Mouse (Mus musculus): ENCODE measurements around the gene Otud7a.
A peak's percentile ranks its signal among the peaks of the same experiment; 100 is the strongest.

Gene Otud7a

DNA sequence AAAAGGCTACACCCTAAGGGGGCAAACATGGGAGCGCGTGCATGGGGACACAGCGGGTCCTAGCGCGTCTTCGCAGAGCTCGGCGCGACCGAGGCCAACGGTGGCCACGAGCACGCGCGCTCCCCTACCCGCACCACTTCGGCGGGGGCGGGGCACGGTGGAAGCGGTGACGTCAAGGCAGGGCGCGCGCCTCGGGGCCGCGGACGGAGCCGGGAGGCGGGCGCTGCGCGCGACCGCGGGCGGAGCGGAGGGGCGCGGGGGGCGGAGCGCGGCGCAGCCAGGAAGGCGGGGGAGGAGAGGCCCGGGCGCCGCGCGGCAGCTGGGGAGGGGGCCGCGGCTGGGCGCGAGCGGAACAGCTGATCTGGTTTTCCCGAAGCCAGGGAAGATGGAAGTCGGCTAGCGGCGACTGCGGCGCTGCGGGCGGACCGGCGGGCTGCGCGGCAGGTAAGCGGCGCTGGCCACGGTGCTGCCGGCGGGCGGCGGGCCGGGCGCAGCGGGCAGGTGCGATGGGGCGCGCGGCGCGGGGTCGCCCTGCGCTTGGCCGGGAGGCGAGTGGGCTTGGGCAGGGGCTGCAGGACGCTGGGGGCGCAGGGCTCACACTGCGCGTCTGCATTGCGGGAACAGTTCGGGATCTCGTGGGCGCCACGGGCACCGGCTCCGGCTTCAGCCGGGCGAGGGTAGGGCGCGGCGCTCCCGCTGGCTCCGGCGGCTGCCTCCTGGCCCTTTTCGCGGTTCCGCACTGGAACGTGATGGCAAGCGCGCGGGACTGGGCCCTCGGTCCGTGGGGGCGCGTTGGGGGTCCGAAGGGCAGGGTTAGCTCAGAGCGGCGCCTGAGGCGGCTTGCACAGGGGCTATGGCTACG, at the start of gene Otud7a:
Gene Otud7a (plus strand): TSS at position 268 of the 862 bp plus-strand sequence.
- DNase-seq: peak; percentile 17 to 56

DNA sequence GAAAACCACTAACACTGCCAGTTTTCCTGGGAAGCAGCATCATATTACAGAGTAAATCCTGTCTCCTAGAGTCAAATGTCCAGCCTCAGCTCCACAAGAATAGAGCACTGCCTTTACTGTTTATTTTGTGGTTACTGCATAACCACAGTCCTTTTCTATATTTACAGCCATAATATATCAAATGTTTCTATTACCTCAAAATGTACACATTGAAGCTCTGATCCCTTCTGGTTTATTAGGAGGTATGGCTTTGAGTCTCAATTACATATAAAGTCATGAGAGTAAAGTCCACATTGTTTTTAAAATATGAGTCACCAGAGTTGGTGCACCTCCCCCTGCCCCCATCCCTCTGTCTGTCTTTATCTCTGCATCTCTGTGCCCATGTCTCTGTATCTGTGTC, 38.6 kb upstream of the Otud7a start:
- DNase-seq: no peak

- no peak for DNase-seq
Observed at GRCm38 (mm10) chr7:63445346-63445700, 772 bp downstream of the Otud7a start.

GRCm38 (mm10) chr7:63446951-63447350, 2.4 kb downstream of the Otud7a start:
- no peak for DNase-seq

DNA sequence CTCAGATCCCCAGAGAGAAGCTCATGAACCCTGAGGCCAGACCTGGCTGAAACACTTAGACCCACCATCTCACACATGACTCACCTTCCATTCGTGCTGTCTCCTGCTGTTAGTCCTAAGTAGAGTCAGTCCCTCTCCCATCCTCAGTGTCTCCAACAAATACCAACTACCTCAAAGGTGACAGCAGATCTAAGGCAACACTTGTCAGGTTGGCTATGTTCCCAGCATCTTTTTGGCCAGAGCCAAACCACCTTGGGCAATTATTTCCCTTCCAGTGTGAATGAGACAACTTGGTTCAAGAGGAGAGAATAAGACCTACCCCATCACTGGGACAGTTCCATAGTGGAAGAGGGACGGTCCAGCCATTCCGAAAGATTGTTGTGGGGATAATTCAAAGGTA, 10.7 kb downstream of the Otud7a start:
- DNase-seq: no peak

DNA sequence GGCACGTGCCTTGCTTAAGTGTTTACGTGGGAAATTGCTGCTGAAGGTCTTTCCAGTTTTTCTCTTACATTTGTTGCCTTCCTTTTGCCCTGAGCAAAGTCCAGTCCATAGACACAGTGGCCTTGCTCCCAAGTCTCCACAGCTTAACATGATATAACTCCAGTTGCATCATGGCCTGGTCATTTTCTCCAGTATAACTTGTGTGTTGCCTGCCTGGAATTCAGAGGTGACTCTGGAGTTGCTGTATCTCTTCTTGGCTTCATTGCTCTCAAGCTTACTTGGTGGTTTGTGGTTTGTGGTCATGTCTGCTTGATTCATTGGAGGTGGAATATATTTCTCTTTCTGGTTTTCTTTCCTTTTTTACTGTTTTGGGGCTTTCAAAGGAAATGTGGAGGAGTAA, 17.7 kb downstream of the Otud7a start:
- no peak for DNase-seq

DNA sequence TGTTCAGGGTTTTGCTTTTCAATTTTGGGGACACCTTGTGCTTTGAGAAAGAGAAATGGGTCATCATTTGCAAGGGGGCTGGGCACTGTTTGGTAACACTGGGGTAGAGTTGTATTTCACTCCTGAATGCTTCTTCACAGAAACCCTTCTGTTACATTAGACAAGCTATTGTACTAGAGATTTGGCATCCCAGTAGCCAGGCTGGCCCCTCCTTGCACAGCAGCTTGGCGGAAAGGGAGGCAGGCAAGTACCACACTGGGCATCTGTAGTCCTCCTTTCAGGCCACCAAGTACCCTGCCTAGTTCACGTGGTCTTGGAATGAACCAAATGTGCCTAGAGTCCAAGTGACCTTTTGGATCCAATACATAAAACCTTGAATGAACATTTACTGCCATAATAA, 18.1 kb downstream of the Otud7a start:
- DNase-seq: no peak

DNA sequence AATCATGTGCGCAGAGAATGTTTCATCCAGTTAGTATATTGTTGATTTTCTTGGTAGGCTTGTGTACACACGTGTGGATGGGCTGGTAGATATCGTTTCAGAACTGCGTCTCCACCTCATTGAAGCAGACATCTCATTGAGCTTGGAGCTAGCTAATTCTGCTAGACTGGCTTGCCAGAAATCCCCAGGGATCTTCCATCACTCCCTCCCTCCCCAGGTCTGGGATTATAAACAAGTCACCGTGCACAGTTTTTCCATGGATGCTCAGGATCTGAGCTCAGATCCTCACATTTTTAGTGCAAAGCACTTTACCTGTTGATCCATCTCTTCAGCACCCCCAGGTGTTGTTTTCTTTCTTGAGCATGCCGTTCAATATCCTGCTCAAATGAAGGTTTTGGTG, 22.2 kb downstream of the Otud7a start:
- no peak for DNase-seq

- DNase-seq: no peak
Observed at GRCm38 (mm10) chr7:63468258-63468657, 23.7 kb downstream of the Otud7a start.

DNA sequence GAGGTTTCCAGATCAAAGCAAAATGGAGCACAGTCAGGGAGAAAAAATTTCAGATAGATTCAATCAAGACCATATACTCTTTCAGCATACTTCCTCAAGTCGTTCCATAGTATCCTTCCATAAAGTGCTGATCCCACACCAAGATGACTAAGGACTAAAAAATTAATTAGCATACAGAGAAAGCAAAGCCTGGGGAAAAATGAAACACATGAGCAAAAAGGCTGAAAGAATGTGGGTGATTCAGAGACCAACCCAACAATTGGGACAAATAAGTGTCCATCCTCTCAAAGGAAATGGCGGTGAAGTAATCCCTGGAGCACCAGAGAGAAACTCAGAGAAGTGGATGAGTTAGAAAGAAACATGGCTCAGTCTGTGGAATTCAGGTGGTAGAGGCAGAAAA, 38.5 kb downstream of the Otud7a start:
- DNase-seq: no peak

- DNase-seq: no peak
Observed at GRCm38 (mm10) chr7:63497051-63497547, 52.5 kb downstream of the Otud7a start.

GRCm38 (mm10) chr7:63504202-63504601, 59.7 kb downstream of the Otud7a start:
- no peak for DNase-seq

DNA sequence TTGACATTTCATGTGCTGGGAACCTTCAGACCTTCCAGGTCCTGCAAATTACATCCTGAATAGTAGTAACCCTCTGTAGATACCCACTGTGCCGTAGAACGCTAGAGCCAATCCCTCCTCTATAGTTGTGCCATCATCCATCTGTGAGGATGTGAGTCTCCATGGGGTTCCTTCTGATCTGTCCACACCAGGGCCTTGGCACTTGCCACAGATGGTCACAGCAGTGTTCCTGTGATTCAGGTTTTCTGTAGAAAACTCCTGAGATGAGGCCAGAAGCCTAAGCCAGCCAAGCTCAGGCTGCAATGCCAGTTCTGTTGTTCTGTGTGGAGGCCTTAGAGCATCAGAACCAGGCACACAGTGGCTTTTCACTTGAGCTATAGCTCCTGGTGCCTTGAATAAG, 63.5 kb downstream of the Otud7a start:
- DNase-seq: no peak

GRCm38 (mm10) chr7:63509825-63510224, 65.3 kb downstream of the Otud7a start:
- no peak for DNase-seq

DNA sequence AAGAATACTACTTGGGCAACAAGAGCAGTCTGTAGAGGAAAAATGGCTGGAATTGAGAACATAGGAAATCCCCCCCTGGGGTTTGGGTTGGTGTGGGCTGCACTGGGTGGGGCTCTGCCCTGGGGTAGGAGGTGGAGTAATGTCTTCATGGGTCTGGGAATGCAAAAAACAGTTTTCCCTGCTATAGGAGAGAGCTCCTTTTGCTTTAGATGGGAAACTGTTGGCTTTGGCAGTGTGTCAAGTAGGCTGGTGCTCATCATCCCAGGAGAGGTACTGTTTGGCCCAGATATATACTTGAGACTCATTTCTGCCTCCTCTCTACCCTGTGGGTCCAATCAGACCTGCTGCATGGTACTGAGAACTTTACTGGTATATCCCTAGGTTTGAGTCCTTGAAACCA, 66.9 kb downstream of the Otud7a start:
- no peak for DNase-seq

DNA sequence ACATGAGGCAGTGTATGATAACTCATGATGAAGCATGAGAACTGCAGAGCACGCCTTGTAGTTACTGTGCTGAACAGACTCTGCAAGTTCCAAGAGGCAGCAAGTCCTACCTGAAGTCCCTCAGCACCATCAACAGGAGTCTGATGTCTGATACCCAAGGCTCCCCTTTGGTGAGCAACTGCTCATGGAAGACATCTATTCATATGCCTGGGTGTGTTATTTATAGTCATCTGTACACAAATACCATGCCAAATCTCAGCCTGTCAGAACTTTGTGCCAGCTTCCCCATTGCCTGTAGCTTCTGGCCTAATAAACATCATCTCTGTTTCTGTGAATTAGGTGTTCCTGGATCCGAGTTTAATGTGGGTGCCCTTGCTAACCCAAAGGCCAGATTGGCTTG, 68.0 kb downstream of the Otud7a start:
- no peak for DNase-seq

- no peak for DNase-seq
Observed at GRCm38 (mm10) chr7:63516141-63516895, 71.8 kb downstream of the Otud7a start.

- DNase-seq: no peak
Observed at GRCm38 (mm10) chr7:63520299-63520698, 75.7 kb downstream of the Otud7a start.

GRCm38 (mm10) chr7:63522403-63522802, 77.9 kb downstream of the Otud7a start:
- no peak for DNase-seq

DNA sequence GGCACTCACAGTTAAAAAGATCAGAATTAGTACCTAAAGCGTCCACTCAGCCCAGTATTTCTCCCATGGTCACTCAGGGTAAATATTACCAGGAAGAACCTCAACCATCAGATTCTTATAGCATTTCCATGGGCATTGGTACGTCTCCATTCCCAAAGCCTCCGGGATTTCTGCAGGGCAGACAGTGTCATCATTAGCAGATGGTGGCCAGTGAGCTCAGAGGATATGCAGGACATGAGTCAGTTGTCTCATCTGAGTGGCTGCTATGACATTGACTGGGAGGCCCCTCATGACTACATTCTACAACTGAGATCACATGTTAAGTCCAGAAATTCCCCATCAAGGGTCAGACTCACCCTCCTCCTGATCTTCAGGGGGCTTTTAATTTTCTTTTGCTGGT, 78.5 kb downstream of the Otud7a start:
- no peak for DNase-seq

DNA sequence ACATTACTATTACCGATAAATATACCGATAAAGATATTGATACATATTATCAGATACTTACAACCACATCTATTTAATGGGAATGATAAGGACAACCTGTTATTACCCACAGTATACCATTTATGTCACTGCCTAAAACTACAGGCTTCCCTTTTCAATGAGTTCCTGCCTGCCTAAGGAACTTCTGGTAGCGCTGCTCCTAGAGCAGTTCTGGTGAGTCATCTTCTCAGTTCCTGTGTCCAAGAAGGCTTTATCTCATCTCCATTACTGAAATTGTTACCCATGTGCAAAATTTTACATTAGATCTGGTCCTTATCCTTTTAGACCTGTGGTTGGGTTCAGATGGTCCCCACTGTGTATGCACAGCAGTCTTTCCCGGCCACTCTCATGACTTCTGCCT, 95.7 kb downstream of the Otud7a start:
- no peak for DNase-seq

DNA sequence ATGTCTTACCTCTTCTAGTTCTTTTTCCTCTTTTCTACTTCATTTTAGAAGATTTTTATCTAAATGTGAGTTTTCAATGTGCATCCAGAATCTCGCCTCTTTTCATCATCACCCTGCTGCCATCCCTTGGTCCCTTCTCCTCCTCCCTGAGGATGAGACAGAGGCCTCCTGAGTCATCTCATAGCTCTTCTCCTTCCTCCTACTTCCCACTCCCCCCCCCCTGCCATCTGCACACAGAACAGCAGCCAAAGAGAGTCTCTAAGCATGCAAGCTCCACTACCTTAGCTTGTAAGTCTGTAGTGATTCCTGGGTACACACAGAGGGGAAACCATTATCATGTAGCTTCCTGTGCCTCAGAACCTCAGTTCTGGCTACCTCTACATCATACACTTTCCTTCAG, 109.9 kb downstream of the Otud7a start:
- no peak for DNase-seq

- DNase-seq: no peak
Observed at GRCm38 (mm10) chr7:63556324-63556723, 111.8 kb downstream of the Otud7a start.

DNA sequence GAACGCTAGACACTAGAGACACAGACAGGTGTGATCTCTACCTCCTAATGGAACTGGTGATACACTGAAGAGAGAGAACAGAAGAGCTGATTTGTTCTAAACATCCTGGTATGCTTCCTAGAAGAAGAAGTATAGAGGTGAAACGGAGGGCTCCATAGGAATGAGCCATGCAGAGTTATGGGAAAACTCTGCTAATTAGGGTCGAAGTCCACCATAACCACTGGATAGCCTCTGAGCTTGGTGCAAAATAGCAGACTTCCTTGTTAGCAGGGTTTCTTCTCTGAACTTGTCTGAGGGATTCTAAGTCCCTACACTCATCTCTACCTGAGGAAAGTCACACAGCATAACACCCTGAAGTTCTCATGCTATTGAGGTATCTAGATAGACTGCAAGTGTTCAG, 114.4 kb downstream of the Otud7a start:
- no peak for DNase-seq
